In genomic region chr13:43248381-43248780, GRCm38 (mm10) we compare ENCODE assay signal across 18 mouse cellular contexts.
"Had no signal": no experiment of that assay in that cellular context is flagged by ENCODE, and none has a peak within 500 bp of the region (broad histone marks: within the 10 kb centered on the region; RNA-seq: fewer than 3 reads in every experiment).

No protein-coding gene starts in this region.

- H3K27ac ChIP-seq: lung, embryonic 15.5 days; macrophage; midbrain, embryonic 12.5 days; neural tube, embryonic 12.5 days had no signal

- DNase-seq: liver, postnatal 0 days; lung, adult 2 months; lung, postnatal 14 days; lung, postnatal 36 days; midbrain, embryonic 14.5 days; right cerebral cortex, postnatal 25 days; right cerebral cortex, postnatal 4 days; spleen, adult 18-20 months; thymus, adult 18-20 months; thymus, postnatal 14 days; thymus, postnatal 36 days had no signal

- ATAC-seq: liver, postnatal 0 days; lung, postnatal 0 days; midbrain, embryonic 16.5 days had no signal

- H3K4me3 ChIP-seq: lung, embryonic 15.5 days; megakaryocyte, embryonic 14.5 days; midbrain, embryonic 12.5 days; neural tube, embryonic 12.5 days had no signal
